Mouse (Mus musculus): ENCODE results near the gene Rrnad1.

- TF ChIP-seq CTCF (IDR thresholded peaks at IDR 0.05 in 2 of 3, conservative IDR thresholded peaks at IDR 0.05 in 1 of 3; ENCODE audit: control insufficient read depth in 1 of 3, insufficient read depth in 1 of 3, low read depth in 2 of 3, low read length in 3 of 3, poor library complexity in 1 of 3, severe bottlenecking in 1 of 3) (peak in 1 of 3 experiments; percentile 19; a peak in 1 of 6 replicates), MXI1 (IDR thresholded peaks at IDR 0.05; ENCODE audit: low read depth, low read length) (no peak), MAX (IDR thresholded peaks at IDR 0.05; ENCODE audit: low read length) (no peak)
Observed at GRCm38 (mm10) chr3:87916990-87917389, 13.5 kb downstream of the Rrnad1 start.
